16 mouse cellular contexts compared by ENCODE assay signal in the genomic region with DNA sequence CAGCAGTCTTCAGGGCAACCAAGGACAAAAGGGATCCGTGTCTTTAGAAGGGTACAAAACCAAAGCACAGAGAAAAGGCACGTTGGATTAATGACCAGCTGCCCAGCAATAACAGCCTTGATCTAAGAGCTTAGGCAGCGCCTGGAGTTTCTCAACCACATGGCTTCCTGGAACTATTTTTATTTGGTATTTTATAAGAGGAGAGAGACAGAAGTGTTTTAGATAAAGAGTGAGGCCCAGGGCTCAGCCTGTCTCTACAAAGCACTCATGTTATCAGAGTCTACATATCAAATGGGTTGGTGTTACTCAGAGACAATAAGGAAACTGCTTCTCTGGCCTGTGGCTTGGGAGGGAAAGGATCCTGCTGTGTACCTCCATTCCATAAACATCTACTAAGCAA. TPM values are rescaled to one million over a fixed set of nuclear protein-coding genes. Genes with fewer than 3 reads are reported as not detected.
A peak's percentile ranks its signal among the peaks of the same experiment; 100 is the strongest.
DNase-seq lines count a peak whose midpoint lies in the region; ATAC-seq lines count a peak whose summit lies in the region.
"Had no signal": no experiment of that assay in that cellular context is flagged by ENCODE, and none has a peak within 500 bp of the region (broad histone marks: within the 10 kb centered on the region; RNA-seq: fewer than 3 reads in every experiment).

No protein-coding gene starts in this region.

- H3K36me3 ChIP-seq in limb, embryonic 10.5 days, result no peaks in the 10 kb centered on the region
- H3K36me3 ChIP-seq in liver, embryonic 16.5 days (ENCODE audit: control insufficient read depth, insufficient read depth), result no peaks in the 10 kb centered on the region
- H3K36me3 ChIP-seq in forebrain, embryonic 13.5 days (ENCODE audit: poor library complexity, severe bottlenecking), result no peaks in the 10 kb centered on the region
- H3K36me3 ChIP-seq: forebrain, embryonic 12.5 days; hindbrain, embryonic 13.5 days; midbrain, embryonic 12.5 days had no signal

- no peak overlapping the region for H3K4me3 ChIP-seq in limb, embryonic 10.5 days
- no peak overlapping the region for H3K4me3 ChIP-seq in liver, embryonic 16.5 days (ENCODE audit: low read depth, low read length)
- H3K4me3 ChIP-seq in forebrain, embryonic 13.5 days, result no peak overlapping the region
- H3K4me3 ChIP-seq: forebrain, embryonic 12.5 days; hindbrain, embryonic 13.5 days; midbrain, embryonic 12.5 days had no signal

- H3K9ac ChIP-seq in liver, embryonic 16.5 days (ENCODE audit: low read depth, low read length), result no peak overlapping the region
- H3K9ac ChIP-seq in forebrain, embryonic 13.5 days, result no peak overlapping the region
- H3K9ac ChIP-seq: forebrain, embryonic 12.5 days; hindbrain, embryonic 13.5 days; midbrain, embryonic 12.5 days had no signal

- peak; percentile 39; the same call in 1 of the 2 replicates for ATAC-seq in liver, embryonic 16.5 days (ENCODE audit: low read depth)
- no peak for ATAC-seq in cerebellum, adult (ENCODE audit: insufficient number of reproducible peaks, low FRiP score, low TSS enrichment)
- ATAC-seq in forebrain, embryonic 13.5 days, result no peak

- DNase-seq in heart, adult 8-10 months (ENCODE audit: low spot score), result peak; percentile 13
- DNase-seq in heart, postnatal 10 days, result no peak
- peak; percentile 45 for DNase-seq in forelimb bud, embryonic 11.5 days (ENCODE audit: low read depth, low spot score)
- peak; percentile 29 for DNase-seq in limb, embryonic 10.5 days (ENCODE audit: low spot score)
- DNase-seq in lung, postnatal 14 days, result no peak
- DNase-seq: B cell, adult 2 months; cerebellum, adult 11-12 months; kidney, adult 9 months; right cerebral cortex, postnatal 14 days; thymus, adult 18-20 months had no signal

- H3K4me2 ChIP-seq in liver, embryonic 16.5 days (ENCODE audit: low read depth, low read length), result no peak overlapping the region
- H3K4me2 ChIP-seq in forebrain, embryonic 13.5 days, result no peak overlapping the region
- H3K4me2 ChIP-seq: forebrain, embryonic 12.5 days; hindbrain, embryonic 13.5 days; midbrain, embryonic 12.5 days had no signal

- no peak overlapping the region for H3K27ac ChIP-seq in limb, embryonic 10.5 days
- H3K27ac ChIP-seq in liver, embryonic 16.5 days (ENCODE audit: low read length), result no peak overlapping the region
- H3K27ac ChIP-seq in forebrain, embryonic 13.5 days, result no peak overlapping the region
- H3K27ac ChIP-seq: forebrain, embryonic 12.5 days; hindbrain, embryonic 13.5 days; midbrain, embryonic 12.5 days had no signal

- no peaks in the 10 kb centered on the region for H3K27me3 ChIP-seq in limb, embryonic 10.5 days (ENCODE audit: low read depth, poor library complexity, severe bottlenecking)
- H3K27me3 ChIP-seq in liver, embryonic 16.5 days (ENCODE audit: control insufficient read depth, insufficient read depth, low read depth, low read length), result no peaks in the 10 kb centered on the region
- H3K27me3 ChIP-seq in forebrain, embryonic 13.5 days, result peaks cover 38% of the 10 kb centered on the region
- H3K27me3 ChIP-seq: hindbrain, embryonic 13.5 days had no signal

- 31% methylated on average over 3 of the region's 3 CpGs for WGBS in limb, embryonic 10.5 days
- WGBS in liver, embryonic 16.5 days (ENCODE audit: insufficient replicate concordance), result 22% methylated on average over 3 of the region's 3 CpGs
- 43% methylated on average over 3 of the region's 3 CpGs for WGBS in forebrain, embryonic 13.5 days

- H3K4me1 ChIP-seq in limb, embryonic 10.5 days, result peaks cover 19% of the 10 kb centered on the region
- H3K4me1 ChIP-seq in liver, embryonic 16.5 days (ENCODE audit: control insufficient read depth, low read depth, low read length), result peaks cover 4% of the 10 kb centered on the region
- peaks cover 14% of the 10 kb centered on the region for H3K4me1 ChIP-seq in forebrain, embryonic 13.5 days
- H3K4me1 ChIP-seq: hindbrain, embryonic 13.5 days had no signal

- no peaks in the 10 kb centered on the region for H3K9me3 ChIP-seq in limb, embryonic 10.5 days (replicated peaks)
- H3K9me3 ChIP-seq in liver, embryonic 16.5 days (replicated peaks; ENCODE audit: control insufficient read depth, low read length), result no peaks in the 10 kb centered on the region
- H3K9me3 ChIP-seq in forebrain, embryonic 13.5 days (replicated peaks), result no peaks in the 10 kb centered on the region
- H3K9me3 ChIP-seq: forebrain, embryonic 12.5 days; hindbrain, embryonic 13.5 days; midbrain, embryonic 12.5 days had no signal

- intact Hi-C loops in heart, postnatal 10 days (cut with DNase I), result no loop called here

RNA-seq across cellular contexts. Expression of a gene that starts 12.3 kb away (rescaled TPM):
- 10 to 100 TPM; 58.6 to 65.6 (median 61.3) TPM for total RNA-seq in heart, adult 8-10 months (2022)
- total RNA-seq in heart, postnatal 10 days (2021), result 10 to 100 TPM; 77.3 to 80.1 TPM
- polyA plus RNA-seq in limb, embryonic 10.5 days (2016; fragmentation: Nextera tagmentation; extraction: Ambion mirVana), result 35.8 and 38.5 TPM in 2 replicates
- polyA plus RNA-seq in liver, embryonic 16.5 days (2015; fragmentation: Nextera tagmentation; extraction: Ambion mirVana), result 9.6 and 10.1 TPM in 2 replicates
- polyA plus RNA-seq in forebrain, embryonic 13.5 days (2015; fragmentation: Nextera tagmentation; extraction: Ambion mirVana), result 48.9 and 49.7 TPM in 2 replicates

Comparison
In these comparisons a context has a peak if more than half of its experiments do, and no peak if none do; other contexts are left out.
1. DNase-seq: peak in heart, adult 8-10 months (single experiment), forelimb bud, embryonic 11.5 days (single experiment) and limb, embryonic 10.5 days (single experiment); none in heart, postnatal 10 days (0 of 2) and lung, postnatal 14 days (single experiment).